Mouse (Mus musculus): ENCODE measurements at regions not wholly inside any gene's neighbourhood (a gene's known extent, or its start where the extent isn't known, plus 50 kb on each side); places are given as distances from the start of the nearest gene placed in this dataset.

DNA sequence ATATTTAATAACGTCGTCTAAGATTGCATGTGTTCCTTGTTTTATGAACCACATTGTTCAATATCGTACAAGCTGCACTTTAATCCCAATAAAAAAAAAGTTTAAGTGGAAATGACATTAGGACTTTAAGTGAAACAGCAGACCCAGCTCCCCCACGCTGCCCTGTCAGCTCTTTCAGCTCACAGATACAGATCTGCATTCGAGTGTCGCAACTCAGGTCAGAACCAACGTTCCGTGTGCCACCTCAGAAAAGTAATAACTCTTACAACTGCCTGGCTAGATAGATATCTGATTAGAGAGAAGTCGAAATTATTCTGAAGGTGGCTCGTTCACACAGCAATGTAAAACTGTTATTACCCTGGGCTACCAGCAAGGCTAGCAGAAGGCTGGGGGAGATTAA, 364.0 kb upstream of the Dach1 start:
- no peak for DNase-seq (ENCODE audit: low read depth, low spot score)

DNA sequence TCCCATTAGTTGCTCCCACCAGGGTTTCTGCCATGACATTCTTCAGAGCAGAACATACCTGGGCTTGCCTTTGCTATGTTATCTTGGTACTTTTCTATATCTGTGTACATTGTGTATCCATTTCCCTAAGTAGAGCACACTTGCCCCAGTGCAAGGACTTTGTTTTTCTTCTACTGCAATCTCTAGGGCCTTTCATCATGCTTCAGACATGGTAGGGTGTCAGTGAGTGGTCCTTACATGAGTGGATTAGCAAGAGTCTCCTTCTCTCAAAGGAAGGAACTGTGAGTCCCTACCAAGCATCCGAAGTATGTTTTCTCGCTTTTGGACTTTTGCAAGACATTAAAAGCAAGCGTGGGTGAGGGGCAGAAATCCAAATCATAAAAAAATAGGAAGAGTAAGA, 351.4 kb upstream of the Dach1 start:
- no peak for DNase-seq (ENCODE audit: low read depth, low spot score)

DNA sequence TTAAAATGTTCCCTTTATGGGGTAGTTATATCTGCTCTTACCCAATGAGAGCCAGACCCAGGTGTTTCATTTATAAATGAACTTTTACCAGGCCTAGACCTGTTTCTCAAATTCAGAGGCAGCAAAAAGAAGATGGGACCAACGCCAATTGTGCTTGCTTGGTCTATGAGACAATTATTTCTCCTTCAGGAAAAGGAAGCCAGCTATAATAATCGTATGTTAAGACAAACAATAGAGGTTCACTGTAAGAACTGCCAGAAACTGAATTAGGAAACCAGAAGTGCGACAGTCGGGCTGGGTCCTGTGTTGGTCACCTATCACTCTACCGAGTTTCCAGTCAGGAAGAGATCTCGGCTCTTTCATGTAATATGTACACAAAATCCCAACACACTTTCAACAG, 335.8 kb upstream of the Dach1 start:
- DNase-seq (ENCODE audit: low read depth, low spot score) = no peak

DNA sequence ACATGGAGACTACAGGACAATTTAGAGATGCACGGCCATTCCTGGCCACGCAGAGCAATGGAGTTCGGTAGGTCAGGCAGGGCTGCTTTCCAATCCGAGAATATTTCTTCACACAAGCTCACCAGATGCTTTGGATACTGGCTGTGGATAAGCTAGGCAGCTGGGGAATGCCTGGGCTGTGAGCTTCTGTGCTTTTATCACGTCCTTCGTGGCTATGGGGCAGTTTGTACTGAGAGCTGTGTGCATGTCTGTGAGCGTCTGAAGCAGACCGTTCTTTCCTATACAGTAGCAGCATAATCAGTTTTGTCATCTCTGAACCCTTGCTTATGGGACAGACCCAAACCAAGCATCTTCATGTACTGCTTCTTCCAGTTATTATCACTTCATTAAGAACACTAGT, 307.9 kb upstream of the Dach1 start:
- DNase-seq (ENCODE audit: low read depth, low spot score) = no peak

DNA sequence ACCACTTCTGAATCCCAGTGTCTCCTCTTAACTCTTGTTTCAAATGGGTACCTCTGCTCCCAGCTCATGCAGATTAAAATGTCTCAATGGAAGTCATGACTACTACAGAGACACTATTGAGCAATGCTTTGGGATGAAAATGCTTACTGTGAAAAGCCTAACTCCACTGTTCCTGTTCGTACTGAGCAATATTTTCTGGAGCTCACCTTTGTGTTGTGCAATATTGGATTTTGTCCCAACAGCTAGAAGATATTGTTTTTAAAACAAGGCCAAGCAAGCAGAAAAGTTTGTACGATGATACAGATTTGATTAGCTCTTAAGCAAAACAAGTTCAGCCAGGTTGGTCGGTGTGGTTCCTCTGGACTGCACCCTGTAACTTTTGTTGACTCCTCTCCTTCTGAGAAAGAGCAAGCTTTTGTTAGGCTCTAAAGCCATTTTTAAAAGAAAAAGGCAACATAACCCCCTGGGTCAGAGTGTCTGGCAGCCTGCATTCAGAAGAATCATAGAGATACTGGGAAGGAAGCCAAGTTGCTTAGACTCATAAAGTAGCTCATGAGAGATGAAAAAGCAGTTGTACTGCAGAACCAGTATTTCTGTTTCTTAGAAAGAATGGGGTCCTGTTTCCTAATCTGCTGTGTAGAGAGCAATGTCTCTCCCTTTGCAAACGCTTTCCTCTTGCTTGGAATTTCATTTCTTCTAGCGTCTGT, 302.4 kb upstream of the Dach1 start:
- no peak for DNase-seq (ENCODE audit: low read depth, low spot score)

DNA sequence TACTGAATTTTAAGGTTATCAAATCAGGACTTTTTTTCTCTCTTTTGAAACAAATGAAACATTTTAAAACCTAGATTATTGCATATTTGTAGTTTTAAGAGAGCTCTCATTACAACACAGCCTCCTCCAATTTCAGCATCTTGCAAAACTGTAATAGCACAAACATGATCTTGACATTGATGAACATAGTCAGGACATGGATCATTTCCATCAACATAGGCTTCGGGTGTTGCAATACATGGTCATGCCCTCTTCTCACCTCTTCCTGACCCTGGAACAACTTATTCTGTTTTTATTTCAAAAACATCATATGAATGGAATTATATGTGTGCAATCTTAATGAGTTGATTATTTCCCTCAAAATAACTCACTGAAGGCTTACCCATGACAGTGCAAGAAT, 284.9 kb upstream of the Dach1 start:
- no peak for DNase-seq (ENCODE audit: low read depth, low spot score)

DNA sequence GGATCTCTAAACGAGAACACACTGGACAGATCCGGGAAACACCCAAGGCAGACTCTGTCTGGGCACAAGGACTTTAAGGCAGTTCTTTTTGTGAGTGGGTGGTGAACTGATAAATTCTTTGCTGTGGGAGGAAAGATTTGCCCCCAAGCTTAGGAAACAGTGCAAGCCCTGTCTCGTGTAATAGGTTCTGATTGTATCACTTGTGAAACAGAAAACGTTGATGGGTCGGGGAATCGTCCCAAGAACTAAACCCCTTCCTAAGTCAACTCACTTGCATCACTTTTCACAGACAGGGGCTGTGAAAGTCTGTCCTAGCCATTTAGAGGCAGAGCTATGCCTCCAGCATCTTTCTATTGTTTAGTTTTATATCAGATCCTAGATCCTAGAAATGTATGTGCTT, 282.6 kb upstream of the Dach1 start:
- DNase-seq (ENCODE audit: low read depth, low spot score) = no peak

DNA sequence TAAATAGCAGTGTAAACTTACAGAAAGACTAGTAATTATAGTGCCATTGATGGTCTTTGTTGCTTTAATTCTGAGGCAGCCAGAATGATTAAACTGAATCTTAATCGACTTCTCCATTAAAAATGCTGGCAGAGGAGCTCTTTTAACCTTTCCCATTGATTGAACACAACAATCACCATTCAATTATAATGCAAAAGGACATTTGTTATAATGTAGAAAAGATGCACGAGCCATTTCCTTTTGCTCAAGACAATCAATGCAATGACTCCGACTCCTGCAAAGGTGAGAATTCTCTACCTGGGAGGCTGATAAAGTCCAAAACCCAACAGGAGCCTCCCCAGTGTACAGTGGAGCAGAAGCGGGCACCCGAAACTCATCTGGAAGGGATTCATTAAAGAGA, 280.0 kb upstream of the Dach1 start:
- no peak for DNase-seq (ENCODE audit: low read depth, low spot score)

DNA sequence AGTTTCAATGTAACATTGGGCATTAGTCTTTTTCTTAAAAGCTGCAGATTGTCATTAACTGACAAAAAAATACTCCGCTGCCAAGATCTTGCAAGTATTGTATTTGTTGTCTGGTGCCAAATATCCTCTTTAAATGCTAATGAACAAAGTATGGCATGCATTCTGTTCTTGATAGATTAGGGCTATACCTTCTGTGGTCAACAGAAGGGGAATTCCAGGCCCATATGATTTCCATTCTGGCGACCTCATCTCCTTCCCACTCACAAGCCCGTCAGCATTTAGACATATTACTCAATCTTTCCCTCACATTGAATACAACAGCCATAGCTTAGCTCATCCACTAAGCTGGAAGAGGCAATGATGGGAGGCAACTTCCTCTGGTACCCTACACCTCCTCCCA, 272.8 kb upstream of the Dach1 start:
- no peak for DNase-seq (ENCODE audit: low read depth, low spot score)

DNA sequence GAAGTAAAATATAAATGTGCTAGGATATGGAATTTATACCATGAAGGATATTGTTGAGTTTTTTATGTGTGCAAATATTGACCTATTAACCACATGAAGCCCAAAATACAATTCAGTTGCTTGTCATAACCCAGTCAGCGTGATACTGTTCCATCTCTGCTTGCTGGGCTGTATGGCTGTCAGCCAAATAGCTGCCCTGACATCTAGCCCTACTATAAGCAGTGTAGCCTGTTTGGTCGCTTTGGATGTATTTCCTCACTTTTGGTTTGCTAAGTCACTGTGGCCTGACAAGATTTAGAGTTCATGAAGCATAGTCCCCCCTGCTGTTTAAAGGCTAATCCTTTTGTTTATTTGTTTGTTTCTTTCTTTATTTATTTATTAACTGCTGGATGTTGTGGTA, 272.4 kb upstream of the Dach1 start:
- DNase-seq (ENCODE audit: low read depth, low spot score) = no peak

DNA sequence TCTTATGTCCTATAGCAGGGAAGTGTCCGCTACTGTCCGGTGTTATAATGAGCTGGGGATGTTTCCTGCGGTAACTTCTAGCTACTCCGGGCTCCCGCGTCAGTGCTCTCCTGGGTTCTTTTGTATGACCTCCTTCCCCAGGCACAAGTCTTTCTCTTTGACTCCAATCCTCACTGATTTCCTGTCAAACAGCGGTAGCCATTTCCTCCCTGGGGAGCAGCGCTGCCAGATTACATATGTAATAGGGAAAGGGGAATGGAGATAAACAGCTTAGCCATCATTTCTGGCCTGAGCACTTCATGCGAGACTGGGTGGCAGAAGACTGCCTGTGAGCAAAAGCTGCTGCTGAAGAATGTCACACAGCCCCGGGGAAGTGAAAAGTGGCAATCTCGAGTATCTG, 262.4 kb upstream of the Dach1 start:
- no peak for DNase-seq (ENCODE audit: low read depth, low spot score)

DNA sequence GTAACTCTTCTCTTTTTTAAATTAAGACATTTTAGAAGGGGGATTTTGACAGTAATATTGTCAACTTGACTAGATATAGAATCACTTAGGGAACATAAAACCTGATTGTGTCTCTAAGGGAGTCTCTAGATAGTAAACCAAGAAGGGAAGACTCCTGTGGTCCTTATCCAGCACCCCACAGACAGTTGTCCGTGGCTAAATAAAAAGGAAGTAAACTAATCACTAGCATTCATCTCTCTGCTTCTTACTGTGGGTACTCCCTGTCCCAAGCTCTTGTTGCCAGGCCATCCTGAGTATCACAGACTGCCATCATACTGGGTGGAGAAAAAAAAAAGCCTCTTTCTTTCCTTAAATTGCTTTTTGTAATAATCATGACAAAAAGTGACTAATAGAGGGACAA, 248.2 kb upstream of the Dach1 start:
- DNase-seq (ENCODE audit: low read depth, low spot score) = no peak

DNA sequence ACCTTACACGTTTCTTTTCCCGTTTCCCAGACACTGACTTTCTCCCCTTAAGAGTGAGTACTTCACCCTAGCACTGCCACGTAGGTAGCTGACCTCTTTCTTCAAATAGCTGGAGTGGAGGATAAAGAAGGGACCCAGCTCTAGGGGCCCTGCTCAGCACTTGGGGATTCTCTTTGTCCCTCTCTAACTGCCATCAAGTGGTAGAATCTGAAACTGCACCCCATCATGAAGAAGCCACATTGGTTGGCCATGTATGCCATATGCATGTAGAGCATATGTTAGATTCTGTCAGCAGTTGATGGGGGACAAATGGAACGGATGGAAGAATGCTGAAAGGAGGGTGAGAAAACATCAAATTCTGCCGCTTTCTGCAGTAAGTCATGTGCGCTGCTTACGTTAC, 244.6 kb upstream of the Dach1 start:
- no peak for DNase-seq (ENCODE audit: low read depth, low spot score)

DNA sequence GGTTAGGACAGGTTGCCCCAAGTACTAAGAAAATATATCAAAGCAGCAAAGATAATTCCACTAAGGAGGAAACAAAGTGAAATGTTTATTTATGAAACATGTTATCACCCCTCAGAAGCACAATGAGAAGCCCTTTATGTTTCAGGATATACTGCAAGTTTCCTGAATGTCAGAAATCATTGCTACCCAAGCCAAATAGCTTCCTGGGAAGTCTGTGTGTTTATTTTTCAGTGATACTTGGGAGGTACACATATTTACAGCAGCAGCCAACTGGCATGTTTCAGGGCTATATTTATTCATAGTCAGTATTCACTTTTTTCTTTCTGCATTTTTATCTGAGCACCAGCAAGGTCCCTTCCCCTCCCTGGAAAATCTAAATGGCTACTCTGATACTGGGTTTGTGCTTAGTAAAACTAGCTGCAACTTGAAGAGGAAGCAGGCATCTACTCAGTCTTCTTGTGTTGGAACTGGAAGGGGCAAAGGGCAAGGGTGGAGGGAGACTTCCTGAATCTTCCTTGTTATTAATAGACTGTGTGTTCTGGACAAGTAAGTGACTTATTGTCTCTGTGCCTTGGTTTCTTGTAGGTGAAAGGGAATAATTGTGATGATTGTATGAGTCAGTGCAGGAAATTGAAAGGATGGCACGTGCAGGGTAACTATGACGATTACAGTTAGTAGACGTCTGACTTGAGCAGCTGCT, 236.5 kb upstream of the Dach1 start:
- no peak for DNase-seq (ENCODE audit: low read depth, low spot score)

DNA sequence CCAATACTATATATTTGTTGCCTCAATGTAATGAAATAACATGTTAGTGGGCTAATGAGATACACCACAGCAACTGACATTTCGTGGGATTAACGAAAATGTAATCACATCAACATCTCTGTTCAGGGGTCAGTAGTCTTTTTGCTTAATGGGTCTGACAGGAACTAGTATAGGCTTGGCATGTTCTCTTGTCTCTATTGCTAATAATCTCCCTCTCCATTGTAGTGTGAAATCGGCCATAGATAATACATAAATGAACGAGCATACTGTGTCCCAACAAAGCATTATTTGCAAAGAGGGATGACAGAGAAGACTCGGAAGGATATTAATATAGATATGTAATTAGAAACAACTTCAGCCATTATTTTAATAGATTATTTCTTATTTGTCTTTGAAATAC, 234.5 kb upstream of the Dach1 start:
- DNase-seq (ENCODE audit: low read depth, low spot score) = no peak

DNA sequence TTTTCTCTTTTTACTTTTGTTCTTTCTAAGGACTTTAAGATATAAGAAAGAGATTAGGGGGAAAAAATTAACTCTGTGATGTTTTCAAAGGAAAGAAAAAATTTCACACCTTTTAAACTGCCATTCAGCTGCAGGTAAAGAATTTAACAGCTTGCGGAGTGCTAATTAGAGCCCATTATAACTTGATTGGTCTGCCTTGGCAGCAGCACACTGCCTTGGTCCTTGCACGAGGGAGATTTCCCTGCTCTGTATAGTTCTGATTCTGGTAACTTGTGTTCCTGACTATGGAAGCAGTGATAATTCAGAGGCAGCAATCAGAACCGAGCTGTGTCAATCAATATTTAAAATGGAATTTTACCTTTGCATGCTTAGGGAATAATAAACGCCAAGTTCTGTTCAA, 218.3 kb upstream of the Dach1 start:
- DNase-seq (ENCODE audit: low read depth, low spot score) = no peak
